Mouse (Mus musculus) c-Kit-negative CD71-positive TER-119-positive erythroid progenitor cells, embryonic 14.5 days (primary cell): ENCODE measurements around the gene Zbtb26.
A peak's percentile ranks its signal among the peaks of the same experiment; 100 is the strongest.

Experiments used
- DNase-seq: peaks from one replicate; pipeline ENCODE4 v3.0.0-alpha.2; 2013; ENCODE audit warnings: low read depth, low spot score

Zbtb26 gene

GRCm38 (mm10) chr2:37442611-37443591, at the start of gene Zbtb26, which contains the start of the genes Zbtb6 and Rabgap1:
TSS of gene Zbtb26 (minus strand) at chr2:37443135.
TSS of gene Zbtb6 (minus strand) at chr2:37443171.
TSS of gene Rabgap1 (plus strand) at chr2:37443279.
- DNase-seq = peak; percentile 87

- no peak for DNase-seq
Observed at GRCm38 (mm10) chr2:37488956-37489355, 46.0 kb upstream of the Zbtb26 start.

GRCm38 (mm10) chr2:37486408-37486807, 43.5 kb upstream of the Zbtb26 start:
- no peak for DNase-seq

DNA sequence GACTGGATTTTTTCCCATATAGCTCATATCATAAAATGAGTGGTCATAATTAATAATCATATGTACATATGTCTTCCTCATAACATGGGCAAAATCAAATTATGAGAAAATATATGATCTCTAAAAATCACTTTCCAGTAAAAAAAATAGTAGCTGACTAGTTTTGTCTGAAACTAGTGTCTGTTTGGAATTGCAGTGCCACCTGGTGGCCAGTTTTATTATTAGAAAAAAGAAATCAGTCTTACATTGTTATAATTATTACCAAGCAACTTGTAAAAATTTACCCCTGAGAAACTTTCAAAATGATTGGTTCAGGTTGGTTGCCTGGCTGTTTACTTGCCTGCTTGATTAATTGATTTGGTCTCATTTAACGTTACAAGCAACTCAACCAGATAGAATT, 42.4 kb upstream of the Zbtb26 start:
- peak; percentile 53 for DNase-seq

DNA sequence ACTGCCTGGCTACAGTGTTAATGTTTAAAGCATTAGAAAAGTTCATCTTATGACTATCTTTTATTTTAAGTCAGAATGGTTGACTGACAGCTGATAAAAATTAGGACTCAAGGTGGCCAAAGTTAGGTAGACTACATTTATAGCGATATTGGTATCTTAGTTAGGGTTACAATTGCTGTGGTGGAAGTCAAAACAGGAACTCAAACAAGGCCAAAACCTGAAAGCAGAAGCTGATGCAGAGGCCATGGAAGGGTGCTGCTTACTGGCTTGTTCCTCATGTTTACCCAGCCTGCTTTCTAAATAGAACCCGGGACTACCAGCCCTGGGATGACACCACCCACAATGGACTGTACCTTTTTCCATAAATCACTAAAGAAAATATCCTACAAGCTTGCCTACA, 41.2 kb upstream of the Zbtb26 start:
- DNase-seq = no peak

- no peak for DNase-seq
Observed at GRCm38 (mm10) chr2:37480039-37480438, 37.1 kb upstream of the Zbtb26 start.

DNA sequence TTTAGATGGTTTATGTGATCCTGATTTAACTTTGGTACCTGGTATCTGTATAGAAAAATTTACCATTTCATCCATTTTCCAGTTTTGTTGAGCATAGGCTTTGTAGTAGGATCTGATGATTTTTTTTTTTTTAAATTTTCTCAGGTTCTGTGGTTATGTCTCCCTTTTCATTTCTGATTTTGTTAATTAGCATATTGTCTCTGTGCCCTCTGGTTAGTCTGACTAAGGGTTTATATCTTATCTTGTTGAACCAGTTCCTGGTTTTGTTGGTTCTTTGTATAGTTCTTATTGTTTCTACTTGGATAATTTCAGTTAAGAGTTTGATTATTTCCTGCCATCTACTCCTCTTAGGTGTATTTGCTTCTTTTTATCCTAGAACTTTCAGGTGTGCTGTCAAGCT, 36.6 kb upstream of the Zbtb26 start:
- DNase-seq = no peak

GRCm38 (mm10) chr2:37466266-37466665, 23.3 kb upstream of the Zbtb26 start:
- no peak for DNase-seq

DNA sequence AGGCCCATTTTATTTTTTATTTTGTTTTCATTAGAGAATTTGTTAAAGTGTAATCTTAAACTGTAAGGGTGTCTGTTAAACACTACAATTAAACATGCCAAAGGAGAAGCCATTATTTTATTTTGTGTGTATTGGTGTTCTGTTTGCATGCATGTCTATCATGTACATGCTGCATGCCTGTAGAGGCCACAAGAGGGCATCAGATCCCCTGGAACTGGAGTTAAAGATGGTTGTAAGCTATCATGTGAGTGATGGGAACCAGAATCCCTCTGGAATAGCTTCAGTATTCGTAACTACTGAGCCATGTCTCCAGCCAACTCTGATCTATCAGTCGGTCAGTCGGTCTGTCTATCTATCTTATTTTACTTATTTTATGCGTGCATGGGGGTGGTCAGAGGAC, 17.8 kb upstream of the Zbtb26 start:
- DNase-seq = no peak

GRCm38 (mm10) chr2:37452376-37452760, 9.4 kb upstream of the Zbtb26 start:
- DNase-seq = no peak

DNA sequence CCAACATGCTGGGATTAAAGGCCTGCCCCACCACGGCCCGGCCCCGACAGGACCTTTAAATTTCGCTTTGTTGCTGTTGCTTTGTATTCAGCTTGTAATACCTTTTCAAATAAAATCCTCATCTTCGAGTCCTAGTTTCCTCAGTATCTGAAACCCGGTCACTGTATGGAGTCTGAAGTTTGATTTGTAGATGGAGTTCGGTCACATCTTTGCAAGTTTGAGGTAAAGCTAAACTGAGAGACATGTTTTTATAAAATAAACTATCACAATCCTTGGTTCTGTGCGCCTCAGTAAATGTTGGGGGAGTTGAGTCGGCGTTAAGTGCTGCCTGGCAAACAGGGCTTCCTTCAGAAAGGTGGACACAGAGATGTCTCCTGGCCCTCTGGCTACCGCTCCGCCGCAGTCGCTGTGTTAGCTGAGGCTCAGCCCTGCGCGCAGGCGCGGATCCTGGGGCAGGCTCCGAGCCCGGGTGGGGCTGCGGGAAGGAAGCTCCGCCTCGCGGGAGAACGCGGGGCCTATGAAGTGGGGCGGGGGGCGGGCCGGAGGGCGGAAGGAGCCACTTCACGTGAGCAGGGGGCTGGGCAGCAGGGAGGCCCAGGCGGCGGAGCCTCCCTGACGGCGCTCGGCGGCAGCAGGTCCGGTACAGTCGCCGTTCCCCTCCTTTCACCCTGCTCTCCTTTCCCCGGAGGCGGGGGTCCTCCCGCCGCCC, 8.9 kb upstream of the Zbtb26 start:
- DNase-seq = peak; percentile 78

DNA sequence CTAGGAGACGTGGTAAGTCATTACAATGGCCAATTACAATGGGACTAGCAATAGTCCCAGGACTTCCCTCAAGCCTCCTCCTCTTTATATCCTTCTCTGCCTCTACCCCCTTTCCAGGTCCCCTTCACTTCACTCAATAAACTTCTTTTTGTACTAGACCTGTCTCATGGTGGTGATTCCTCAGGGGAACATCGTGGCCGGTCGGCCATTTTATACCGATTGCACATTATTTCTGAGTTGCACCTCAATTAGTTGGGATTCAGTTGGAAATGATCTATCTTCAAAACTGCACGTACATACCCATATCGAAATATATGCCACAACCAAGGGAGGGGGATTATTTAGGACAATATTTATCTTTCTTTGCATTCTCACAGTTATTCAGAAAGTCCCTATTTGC, 11.3 kb downstream of the Zbtb26 start:
- DNase-seq = no peak

DNA sequence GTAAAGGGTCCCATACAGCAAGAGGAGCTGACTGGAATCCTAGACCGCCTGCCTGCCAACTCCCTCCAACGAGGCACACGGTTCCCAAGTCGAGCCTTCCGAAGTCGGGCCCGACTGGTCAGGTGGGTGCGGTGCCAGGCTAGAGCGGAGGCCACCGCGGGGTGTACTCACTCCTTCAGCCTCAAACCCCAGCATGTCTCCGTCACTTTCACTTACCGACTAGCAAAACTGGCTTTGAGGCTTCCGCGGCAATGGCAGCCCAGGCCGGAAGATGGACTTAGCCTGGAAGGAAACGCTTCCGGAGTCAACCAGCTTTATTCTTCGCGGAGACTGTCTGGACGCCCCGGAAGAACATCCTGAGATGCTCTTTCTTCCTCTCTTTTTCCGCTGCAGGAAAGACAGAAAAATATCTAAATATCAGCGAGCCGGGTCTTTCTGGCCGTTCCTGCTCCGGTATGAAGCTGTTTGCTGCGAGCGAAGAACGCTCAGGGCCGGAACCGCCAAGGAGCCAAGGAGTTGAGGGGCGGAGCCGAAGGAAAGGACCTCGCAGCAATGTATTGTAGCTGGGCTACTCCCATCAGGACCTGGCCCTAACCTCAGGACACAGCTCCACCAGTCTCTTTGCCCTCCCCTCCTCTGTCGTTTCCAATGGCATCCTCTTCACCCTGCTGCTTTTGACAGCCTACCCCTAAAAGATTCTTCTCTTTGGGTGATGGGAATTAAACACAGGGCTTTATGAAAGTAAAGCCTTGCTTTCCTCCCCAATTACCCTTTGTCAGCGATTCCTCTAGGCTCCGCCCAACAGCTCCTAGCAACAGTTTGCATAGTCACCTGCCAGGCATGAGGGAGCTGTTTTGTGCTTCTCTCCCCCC, 12.1 kb downstream of the Zbtb26 start:
- peak; percentile 80 for DNase-seq

DNA sequence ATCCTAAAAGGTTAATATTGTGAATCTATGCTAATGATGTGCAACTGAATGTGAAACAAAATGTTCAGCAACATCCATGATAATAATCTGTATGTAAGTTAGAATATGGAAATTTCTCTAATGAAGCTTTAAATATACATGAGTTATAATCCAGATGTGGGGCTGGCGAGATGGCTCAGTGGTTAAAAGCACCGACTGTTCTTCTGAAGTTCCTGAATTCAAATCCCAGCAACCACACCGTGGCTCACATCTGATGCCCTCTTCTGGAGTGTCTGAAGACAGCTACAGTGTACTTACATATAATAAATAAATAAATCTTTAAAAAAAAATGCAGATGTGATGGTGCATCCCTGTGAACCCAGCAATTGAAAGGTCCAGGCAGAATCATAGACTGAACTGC, 19.3 kb downstream of the Zbtb26 start:
- no peak for DNase-seq

DNA sequence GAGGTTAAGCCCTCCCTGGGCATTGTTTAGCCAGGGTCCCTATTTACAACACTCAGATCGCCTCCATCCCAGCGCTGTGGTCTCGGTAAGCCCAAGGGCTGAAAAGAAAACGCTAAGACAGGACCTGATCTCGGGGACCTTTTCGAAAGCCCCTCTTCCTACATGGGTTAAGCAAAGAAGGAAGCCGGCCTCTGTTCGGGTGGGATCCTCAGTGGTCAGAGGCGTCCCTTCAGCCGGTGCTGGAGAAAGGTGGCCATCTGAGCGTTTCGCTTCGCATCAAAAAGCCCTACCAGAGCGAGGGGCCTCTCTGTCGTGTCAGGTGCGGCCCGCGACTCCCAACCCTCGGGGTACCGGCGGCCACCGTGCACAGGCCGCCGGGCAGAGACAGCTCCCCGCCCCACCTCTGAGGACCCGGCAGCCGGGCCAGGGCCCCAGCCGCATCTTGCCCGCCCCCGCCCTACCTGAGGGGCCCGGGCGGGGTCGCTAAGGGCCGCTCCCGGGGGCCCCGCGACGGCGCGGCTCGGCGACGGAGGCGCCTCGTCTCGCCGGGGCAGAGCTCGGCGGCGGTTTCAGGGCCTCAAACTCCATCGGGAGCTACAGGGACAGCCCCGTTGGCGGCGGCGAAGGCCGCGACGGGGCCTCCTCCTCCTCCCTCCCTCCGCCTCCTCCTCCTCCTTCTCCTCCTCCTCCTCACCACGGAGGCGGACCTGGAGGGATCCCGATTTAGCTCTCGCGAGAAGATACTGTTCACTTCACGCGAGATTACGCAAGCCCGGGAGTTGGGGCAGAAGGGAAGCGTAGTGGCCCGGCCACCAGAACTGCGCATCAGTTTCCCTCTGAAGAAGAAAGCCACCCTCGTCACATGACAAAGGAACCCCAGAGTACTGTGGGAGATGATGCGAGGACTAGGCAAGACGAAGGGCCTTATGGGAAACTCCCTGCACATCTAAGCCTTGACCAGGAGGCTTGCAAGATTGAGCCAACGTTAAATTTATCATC, 20.3 kb downstream of the Zbtb26 start, which contains the start of gene Rc3h2:
TSS of gene Rc3h2 (minus strand) at position 598 of the 999 bp plus-strand sequence.
- DNase-seq = peak; percentile 97

DNA sequence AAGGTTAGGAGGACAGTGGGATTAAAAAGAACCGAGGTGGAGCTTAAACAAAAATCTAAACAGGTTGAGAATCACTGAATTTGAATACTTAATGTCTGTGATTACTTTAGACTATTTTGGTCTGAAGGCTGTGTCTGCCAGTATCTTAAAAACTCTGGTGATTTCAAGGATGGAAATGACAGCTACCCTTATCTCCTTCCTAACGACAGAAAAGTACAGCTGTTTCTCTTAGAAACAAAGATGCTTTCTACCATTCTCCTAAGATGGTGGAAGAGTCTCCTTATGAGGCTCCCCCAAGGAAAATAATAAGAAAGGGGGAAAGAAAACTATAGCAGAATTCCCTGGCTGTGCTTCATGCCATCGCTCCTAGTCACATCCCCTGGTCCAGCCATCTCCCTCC, 21.0 kb downstream of the Zbtb26 start:
- no peak for DNase-seq

DNA sequence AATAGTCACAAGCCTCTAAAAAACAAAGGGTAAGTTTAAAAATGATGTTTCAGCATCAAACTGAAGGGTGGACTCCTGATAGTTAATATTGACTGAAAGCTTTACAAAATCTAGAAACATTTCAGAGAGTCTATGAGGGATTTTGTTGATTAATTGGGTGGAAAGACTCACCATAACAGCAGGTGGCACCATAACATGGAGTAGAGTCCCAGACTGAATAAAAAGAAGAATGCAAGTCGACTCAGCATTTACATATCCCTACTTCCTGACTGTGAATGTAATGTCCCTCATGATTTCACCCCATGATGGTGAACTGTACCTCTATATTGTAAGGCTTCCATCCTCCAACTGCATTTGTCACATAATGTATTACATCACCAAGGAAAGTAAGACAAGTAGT, 47.4 kb downstream of the Zbtb26 start:
- DNase-seq = no peak

DNA sequence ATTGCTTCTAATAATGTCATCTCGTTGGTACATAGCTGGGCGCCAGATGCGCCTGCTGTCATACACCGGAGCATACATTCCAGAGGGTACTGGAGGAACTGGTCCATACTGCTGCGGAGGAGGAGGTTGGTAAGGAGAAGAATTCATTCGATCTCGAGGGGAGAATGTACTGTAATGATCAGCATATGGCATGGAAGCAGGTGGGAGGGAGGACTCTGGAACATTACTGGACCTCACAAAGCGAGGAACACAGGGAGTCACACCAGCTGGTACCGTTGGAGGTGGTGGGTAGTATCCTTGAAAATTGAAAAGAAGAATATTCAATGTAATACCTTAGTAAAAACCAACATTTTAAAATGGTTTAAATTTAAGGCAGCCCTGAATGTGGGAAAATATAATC, 60.0 kb downstream of the Zbtb26 start:
- DNase-seq = no peak
